Mouse (Mus musculus) forebrain, embryonic 16.5 days (tissue): ENCODE measurements around the gene Brdt. TPM values are rescaled to one million over a fixed set of nuclear protein-coding genes. Genes with fewer than 3 reads are reported as not detected.

ENCODE experiments used
- ATAC-seq: fragments of 200-750 bp; cut with Nextera tagmentation; 2 replicates; pipeline ENCODE4 v1.8.0; 2017; ENCODE audit warnings: mild to moderate bottlenecking, moderate library complexity
- H3K27ac ChIP-seq: fragments of 300-500 bp; sonication (generic); 2 replicates; pipeline ENCODE4 v1.5.1; 2014; ENCODE audit warnings: low read length, control low read depth
- H3K27me3 ChIP-seq: fragments of 300-500 bp; sonication (generic); replicated peaks from 2 replicates; pipeline ENCODE4 v1.6.1; 2014; ENCODE audit warnings: low read length; ENCODE audit not compliant: control insufficient read depth, insufficient read depth
- H3K36me3 ChIP-seq: fragments of 300-500 bp; sonication (generic); 2 replicates; pipeline ENCODE4 v1.6.1; 2014; ENCODE audit not compliant: control insufficient read depth, insufficient read depth
- H3K4me1 ChIP-seq: fragments of 300-500 bp; sonication (generic); replicated peaks from 2 replicates; pipeline ENCODE4 v1.6.1; 2014; ENCODE audit warnings: low read length; ENCODE audit not compliant: control insufficient read depth, insufficient read depth
- H3K4me2 ChIP-seq: fragments of 300-500 bp; sonication (generic); 2 replicates; pipeline ENCODE4 v1.6.1; 2014; ENCODE audit warnings: mild to moderate bottlenecking, low read length, control low read depth
- H3K4me3 ChIP-seq: fragments of 300-500 bp; sonication (generic); replicated peaks from 2 replicates; pipeline ENCODE4 v1.5.1; 2014; ENCODE audit warnings: mild to moderate bottlenecking, low read length, control low read depth
- H3K9ac ChIP-seq: fragments of 300-500 bp; sonication (generic); replicated peaks from 2 replicates; pipeline ENCODE4 v1.6.1; 2014; ENCODE audit warnings: low read depth, low read length, control low read depth
- H3K9me3 ChIP-seq: fragments of 300-500 bp; sonication (generic); 2 replicates; pipeline ENCODE4 v1.6.1; 2016; ENCODE audit warnings: low read length; ENCODE audit not compliant: control insufficient read depth
- WGBS: fragments of 180-500 bp; shearing (Covaris S2); extraction: QIAGEN DNeasy Blood & Tissue Kit; methylation state at CpG from one replicate; pipeline ENCODE4 v1.1.7; 2014; 5-methylcytosine and 5-hydroxymethylcytosine counted together
- polyA plus RNA-seq: library from polyadenylated mRNA; unstranded; fragments of >200 nt; fragmentation: Nextera tagmentation; extraction: Ambion mirVana; gene quantifications from 2 replicates; pipeline ENCODE4 v1.2.1, GENCODE M21; 2015

Gene Brdt
- polyA plus RNA-seq, 1 experiment from 2014 or later, result 1.3 TPM

DNA sequence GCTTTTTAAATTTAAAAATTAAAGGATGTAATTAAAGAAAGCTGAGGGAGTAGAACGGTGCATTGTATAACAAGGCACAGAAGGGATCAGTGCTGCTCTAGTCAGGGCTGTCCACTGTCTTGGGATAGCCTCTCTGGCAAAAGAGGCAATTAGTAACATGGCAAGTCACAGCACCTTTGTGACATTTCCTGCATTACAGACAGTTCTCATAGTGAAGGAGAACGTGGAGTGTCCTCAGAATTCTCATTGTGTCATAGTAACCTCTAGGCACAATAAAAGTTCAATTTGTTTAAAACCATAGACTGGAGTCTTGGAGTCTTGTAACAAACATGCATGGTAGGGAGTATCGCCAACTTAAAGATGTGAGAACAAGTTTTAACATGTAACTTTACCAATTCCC lies 100.3 kb downstream of the Brdt start, which contains the start of gene Lpcat2b:
TSS of gene Lpcat2b (plus strand) at position 301 of the 400 bp plus-strand sequence.
- Histone ChIP-seq H3K4me1 (no peaks in the 10 kb centered on the region), H3K9me3 (no peaks in the 10 kb centered on the region), H3K4me3 (no peak within 1 kb of the TSS), H3K27ac (no peak within 1 kb of the TSS), H3K4me2 (no peak within 1 kb of the TSS), H3K27me3 (no peaks in the 10 kb centered on the region; the same call in 1 of the 2 replicates), H3K9ac (no peak within 1 kb of the TSS), H3K36me3 (no peaks in the 10 kb centered on the region)
- 77% methylated on average over 3 of the region's 3 CpGs for WGBS
- no peak for ATAC-seq

DNA sequence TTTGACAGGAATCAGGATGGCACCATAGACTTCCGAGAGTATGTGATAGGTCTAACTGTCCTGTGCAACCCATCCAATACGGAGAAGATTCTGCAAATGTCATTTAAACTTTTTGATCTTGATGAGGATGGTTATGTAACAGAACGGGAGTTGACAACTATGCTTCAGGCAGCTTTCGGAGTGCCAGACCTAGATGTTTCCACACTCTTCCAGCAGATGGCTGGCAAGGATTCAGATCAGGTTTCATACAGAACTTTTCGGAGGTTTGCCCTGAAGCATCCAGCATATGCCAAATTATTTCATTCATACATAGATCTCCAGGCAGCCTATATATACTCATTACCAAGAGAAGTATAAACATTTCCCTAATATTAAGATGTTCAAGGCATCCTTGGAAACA lies 103.0 kb downstream of the Brdt start:
- ATAC-seq, result no peak
- Histone ChIP-seq H3K36me3 (no peaks in the 10 kb centered on the region), H3K27ac (no peak overlapping the region), H3K9me3 (no peaks in the 10 kb centered on the region), H3K9ac (no peak overlapping the region), H3K4me1 (peaks cover 6% of the 10 kb centered on the region), H3K4me2 (no peak overlapping the region), H3K27me3 (no peaks in the 10 kb centered on the region; the same call in 1 of the 2 replicates), H3K4me3 (no peak overlapping the region)
- 74% methylated on average over 5 of the region's 5 CpGs for WGBS

DNA sequence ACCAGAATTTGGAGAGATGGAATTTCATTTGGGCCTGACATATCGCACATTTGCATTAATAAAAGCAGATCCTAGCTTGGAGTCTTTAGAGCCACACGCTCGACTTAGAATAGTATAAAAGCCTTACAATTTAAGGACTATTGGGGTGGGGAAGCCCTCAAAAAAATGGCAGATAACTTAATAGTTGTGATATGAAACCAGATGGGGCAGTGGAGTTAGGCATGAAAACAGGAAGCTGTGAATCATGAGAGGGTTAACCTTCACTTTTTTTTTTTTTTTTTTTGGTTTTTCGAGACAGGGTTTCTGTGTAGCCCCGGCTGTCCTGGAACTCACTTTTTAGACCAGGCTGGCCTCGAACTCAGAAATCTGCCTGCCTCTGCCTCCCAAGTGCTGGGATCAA lies 105.2 kb downstream of the Brdt start:
- H3K27me3 ChIP-seq, result no peaks in the 10 kb centered on the region; the same call in 1 of the 2 replicates
- H3K36me3 ChIP-seq, result no peaks in the 10 kb centered on the region
- no peak for ATAC-seq
- no peak overlapping the region for H3K4me2 ChIP-seq
- no peak overlapping the region for H3K27ac ChIP-seq
- H3K4me1 ChIP-seq, result peaks cover 6% of the 10 kb centered on the region
- H3K9ac ChIP-seq, result no peak overlapping the region
- H3K9me3 ChIP-seq, result no peaks in the 10 kb centered on the region
- 89% methylated on average over 6 of the region's 6 CpGs for WGBS
- H3K4me3 ChIP-seq, result no peak overlapping the region

Other genes starting within 250 kb of the Brdt start
- gene Tgfbr3, start 41.5 kb upstream of the Brdt start, polyA plus RNA-seq, result 2.2 and 4.0 TPM in 2 replicates
- 8.0 and 10.5 TPM in 2 replicates for gene Ephx4, start 71.6 kb downstream of the Brdt start, polyA plus RNA-seq
- not detected in 2 replicates for gene Lpcat2b, start 100.4 kb downstream of the Brdt start, polyA plus RNA-seq
- 31.5 and 34.4 TPM in 2 replicates for gene Btbd8, start 106.8 kb downstream of the Brdt start, polyA plus RNA-seq
- 0.32 and 0.68 TPM in 2 replicates for gene Gm42669, start 176.5 kb downstream of the Brdt start, polyA plus RNA-seq
- 0.22 and 0.25 TPM in 2 replicates for gene 1700028K03Rik, start 203.6 kb downstream of the Brdt start, polyA plus RNA-seq